Mouse (Mus musculus) forebrain, embryonic 14.5 days (tissue): ENCODE measurements at regions not wholly inside any gene's neighbourhood (a gene's known extent, or its start where the extent isn't known, plus 50 kb on each side); places are given as distances from the start of the nearest gene placed in this dataset.

ENCODE experiments used
- ATAC-seq: fragments of 200-750 bp; cut with Nextera tagmentation; 2 replicates; pipeline ENCODE4 v1.8.0; 2017; ENCODE audit warnings: mild to moderate bottlenecking, moderate library complexity
- DNase-seq: peaks from one replicate; pipeline ENCODE4 v3.0.0-alpha.2; 2015; ENCODE audit warnings: low spot score
- H3K27ac ChIP-seq: fragments of 300-500 bp; sonication (generic); 2 replicates; pipeline ENCODE4 v1.5.1; 2014; ENCODE audit warnings: low read depth, mild to moderate bottlenecking, control low read depth, low read length, moderate library complexity
- H3K27me3 ChIP-seq: fragments of 300-500 bp; sonication (generic); replicated peaks from 2 replicates; pipeline ENCODE4 v1.6.1; 2014; ENCODE audit warnings: low read length, control low read depth, mixed read lengths; ENCODE audit not compliant: control insufficient read depth, insufficient read depth
- H3K36me3 ChIP-seq: fragments of 300-500 bp; sonication (generic); 2 replicates; pipeline ENCODE4 v1.6.1; 2014; ENCODE audit warnings: low read length, control low read depth; ENCODE audit not compliant: control insufficient read depth, insufficient read depth
- H3K4me1 ChIP-seq: fragments of 300-500 bp; sonication (generic); 2 replicates; pipeline ENCODE4 v1.6.1; 2014; ENCODE audit warnings: antibody characterized with exemption, low read length, control low read depth; ENCODE audit not compliant: control insufficient read depth, insufficient read depth
- H3K4me2 ChIP-seq: fragments of 300-500 bp; sonication (generic); 2 replicates; pipeline ENCODE4 v1.6.1; 2014; ENCODE audit warnings: mild to moderate bottlenecking, control low read depth, low read length
- H3K4me3 ChIP-seq: fragments of 300-500 bp; sonication (generic); 2 replicates; pipeline ENCODE4 v1.5.1; 2014; ENCODE audit warnings: low read depth, low read length, control low read depth
- H3K9ac ChIP-seq: fragments of 300-500 bp; sonication (generic); 2 replicates; pipeline ENCODE4 v1.6.1; 2014; ENCODE audit warnings: mild to moderate bottlenecking, low read length, control low read depth, moderate library complexity
- H3K9me3 ChIP-seq: fragments of 300-500 bp; sonication (generic); replicated peaks from 2 replicates; pipeline ENCODE4 v1.6.1; 2016; ENCODE audit warnings: low read length, control low read depth, mixed read lengths; ENCODE audit not compliant: control insufficient read depth
- WGBS: fragments of 180-500 bp; shearing (Covaris S2); extraction: QIAGEN DNeasy Blood & Tissue Kit; methylation state at CpG from one replicate; pipeline ENCODE4 v1.1.7; 2014; 5-methylcytosine and 5-hydroxymethylcytosine counted together

GRCm38 (mm10) chr12:39761326-39761725 lies 276.5 kb downstream of the Arl4a start:
- WGBS, result 73% methylated on average over 1 of the region's 1 CpGs
- ATAC-seq (no peak), DNase-seq (no peak)
- H3K27ac ChIP-seq, result no peak overlapping the region
- H3K36me3 ChIP-seq, result no peaks in the 10 kb centered on the region
- no peak overlapping the region for H3K4me3 ChIP-seq
- H3K9ac ChIP-seq, result no peak overlapping the region
- H3K4me2 ChIP-seq, result no peak overlapping the region
- H3K4me1 ChIP-seq, result no peaks in the 10 kb centered on the region
- H3K27me3 ChIP-seq, result no peaks in the 10 kb centered on the region
- H3K9me3 ChIP-seq, result no peaks in the 10 kb centered on the region

- Histone ChIP-seq H3K27me3 (no peaks in the 10 kb centered on the region), H3K4me3 (no peak overlapping the region), H3K4me1 (no peaks in the 10 kb centered on the region), H3K27ac (no peak overlapping the region), H3K9me3 (no peaks in the 10 kb centered on the region), H3K4me2 (no peak overlapping the region), H3K9ac (no peak overlapping the region), H3K36me3 (no peaks in the 10 kb centered on the region)
- DNase-seq (no peak), ATAC-seq (no peak)
Observed at GRCm38 (mm10) chr12:39757975-39758374, 279.9 kb downstream of the Arl4a start.

- DNase-seq, result no peak
- Histone ChIP-seq H3K36me3 (no peaks in the 10 kb centered on the region), H3K27me3 (no peaks in the 10 kb centered on the region), H3K9ac (no peak overlapping the region), H3K9me3 (no peaks in the 10 kb centered on the region), H3K4me3 (no peak overlapping the region), H3K27ac (no peak overlapping the region), H3K4me2 (no peak overlapping the region), H3K4me1 (no peaks in the 10 kb centered on the region)
- no peak for ATAC-seq
- 92% methylated on average over 5 of the region's 5 CpGs for WGBS
Observed at GRCm38 (mm10) chr12:39751850-39752249, 286.0 kb downstream of the Arl4a start.

GRCm38 (mm10) chr12:39742156-39743063 lies 295.4 kb downstream of the Arl4a start:
- Histone ChIP-seq H3K9ac (no peak overlapping the region), H3K27ac (peak overlapping the region; percentile 10; the same call in 1 of the 2 replicates), H3K9me3 (no peaks in the 10 kb centered on the region), H3K36me3 (no peaks in the 10 kb centered on the region), H3K4me3 (no peak overlapping the region), H3K4me1 (0 out of 2 replicates have a peak, but pooled peaks cover 2% of the 10 kb centered on the region), H3K4me2 (no peak overlapping the region), H3K27me3 (no peaks in the 10 kb centered on the region)
- DNase-seq (peak; percentile 14), ATAC-seq (peak; percentile 72; the same call in 1 of the 2 replicates)
- 38% methylated on average over 11 of the region's 11 CpGs for WGBS

GRCm38 (mm10) chr12:39741051-39741847 lies 296.6 kb downstream of the Arl4a start:
- 0 out of 2 replicates have a peak, but pooled peaks have one; percentile 5 for ATAC-seq
- Histone ChIP-seq H3K9me3 (no peaks in the 10 kb centered on the region), H3K9ac (no peak overlapping the region), H3K4me3 (no peak overlapping the region), H3K36me3 (no peaks in the 10 kb centered on the region), H3K4me1 (peaks cover 5% of the 10 kb centered on the region; the same call in 1 of the 2 replicates), H3K27me3 (no peaks in the 10 kb centered on the region), H3K4me2 (no peak overlapping the region), H3K27ac (no peak overlapping the region)
- WGBS, result 10% methylated on average over 13 of the region's 13 CpGs
- DNase-seq, result peak; percentile 29

GRCm38 (mm10) chr12:39736966-39737365 lies 300.9 kb downstream of the Arl4a start:
- H3K27ac ChIP-seq, result no peak overlapping the region; the same call in 1 of the 2 replicates
- WGBS, result 89% methylated on average over 3 of the region's 3 CpGs
- H3K4me3 ChIP-seq, result no peak overlapping the region
- no peaks in the 10 kb centered on the region for H3K27me3 ChIP-seq
- H3K4me2 ChIP-seq, result no peak overlapping the region
- no peaks in the 10 kb centered on the region for H3K36me3 ChIP-seq
- H3K9ac ChIP-seq, result no peak overlapping the region
- H3K9me3 ChIP-seq, result no peaks in the 10 kb centered on the region
- ATAC-seq, result no peak
- peaks cover 9% of the 10 kb centered on the region for H3K4me1 ChIP-seq
- no peak for DNase-seq

- ATAC-seq (peak; percentile 25; the same call in 1 of the 2 replicates), DNase-seq (peak; percentile 25)
- 48% methylated on average over 9 of the region's 9 CpGs for WGBS
- H3K27me3 ChIP-seq, result no peaks in the 10 kb centered on the region
- H3K4me1 ChIP-seq, result peaks cover 9% of the 10 kb centered on the region
- H3K9ac ChIP-seq, result no peak overlapping the region
- no peaks in the 10 kb centered on the region for H3K36me3 ChIP-seq
- H3K4me3 ChIP-seq, result no peak overlapping the region
- peak overlapping the region; percentile 15; the same call in 1 of the 2 replicates for H3K27ac ChIP-seq
- no peak overlapping the region for H3K4me2 ChIP-seq
- no peaks in the 10 kb centered on the region for H3K9me3 ChIP-seq
Observed at GRCm38 (mm10) chr12:39736097-39736920, 301.5 kb downstream of the Arl4a start.

- ATAC-seq (peak; percentile 65), DNase-seq (peak; percentile 74)
Observed at GRCm38 (mm10) chr12:39734176-39734575, 303.6 kb downstream of the Arl4a start.

More at GRCm38 (mm10) chr12:39734176-39734575, 303.6 kb downstream of the Arl4a start:
- peaks cover 9% of the 10 kb centered on the region for H3K4me1 ChIP-seq
- no peak overlapping the region for H3K9ac ChIP-seq
- no peak overlapping the region for H3K4me2 ChIP-seq
- H3K27me3 ChIP-seq, result no peaks in the 10 kb centered on the region
- no peak overlapping the region for H3K27ac ChIP-seq
- H3K9me3 ChIP-seq, result no peaks in the 10 kb centered on the region
- WGBS, result 8% methylated on average over 2 of the region's 2 CpGs
- no peak overlapping the region for H3K4me3 ChIP-seq
- H3K36me3 ChIP-seq, result no peaks in the 10 kb centered on the region
